Mouse (Mus musculus) stomach, postnatal 0 days (tissue): ENCODE measurements around the gene Myof.

ENCODE experiments used
- CTCF ChIP-seq: IDR thresholded peaks from 2 replicates; pipeline ENCODE4 v1.5.1; 2016; ENCODE audit warnings: antibody characterized with exemption, low read depth, mild to moderate bottlenecking, moderate library complexity
- EP300 ChIP-seq: optimal IDR thresholded peaks from 2 replicates; pipeline ENCODE3; 2016; ENCODE audit warnings: antibody characterized with exemption

DNA sequence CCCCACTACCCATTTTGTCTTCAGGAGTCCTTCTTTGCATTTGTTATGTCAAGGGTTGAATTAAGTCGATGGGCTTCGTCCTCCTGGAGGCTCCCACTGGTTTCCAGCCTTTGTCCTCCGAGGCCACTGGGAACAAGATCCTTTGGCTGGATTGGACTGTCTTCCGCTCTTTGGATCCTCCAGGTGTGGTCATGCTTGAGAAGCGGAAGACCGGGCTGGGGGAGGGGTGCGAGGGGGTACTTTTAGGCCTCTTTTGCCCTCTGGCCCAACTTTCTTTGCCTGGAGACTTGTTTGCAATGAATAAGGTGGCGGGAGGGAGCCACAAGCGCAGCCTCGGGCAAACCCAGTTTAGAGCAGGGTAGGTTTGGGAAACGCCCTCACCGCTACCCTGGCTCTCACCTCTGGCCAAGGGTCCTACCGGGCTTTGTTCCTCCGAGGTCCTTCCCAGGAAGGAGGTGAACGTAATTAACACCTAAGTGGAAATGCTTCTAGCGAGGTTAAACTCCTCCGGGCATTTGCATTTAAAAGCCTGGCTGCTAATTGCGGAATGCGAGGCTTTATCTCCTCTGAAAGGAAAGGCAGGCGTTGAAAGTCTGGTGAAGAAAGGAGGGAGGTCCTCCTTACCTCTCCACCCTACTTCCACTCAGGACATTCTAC is 165.7 kb downstream of the Myof start:
- no peak for TF ChIP-seq CTCF
- TF ChIP-seq EP300: no peak
